Mouse (Mus musculus) liver, postnatal 0 days (tissue): ENCODE results near the gene Prm2. TPM values are rescaled to one million over a fixed set of nuclear protein-coding genes. Genes with fewer than 3 reads are reported as not detected.

Source experiments
- ATAC-seq: fragments of 200-750 bp; cut with Nextera tagmentation; 2 replicates; pipeline ENCODE4 v1.8.0; 2017; ENCODE audit warnings: mild to moderate bottlenecking, moderate library complexity
- DNase-seq: peaks from one replicate; pipeline ENCODE4 v3.0.0-alpha.2; 2016
- H3K27ac ChIP-seq: fragments of 300-500 bp; sonication (generic); 2 replicates; pipeline ENCODE4 v1.5.1; 2014; ENCODE audit warnings: antibody characterized with exemption, moderate library complexity, mild to moderate bottlenecking, low read depth
- H3K27me3 ChIP-seq: fragments of 300-500 bp; sonication (generic); 2 replicates; pipeline ENCODE4 v1.6.1; 2014; ENCODE audit warnings: low read length, control low read depth, mixed read lengths; ENCODE audit not compliant: insufficient read depth
- H3K36me3 ChIP-seq: fragments of 300-500 bp; sonication (generic); replicated peaks from 2 replicates; pipeline ENCODE4 v1.6.1; 2014; ENCODE audit warnings: mild to moderate bottlenecking, control low read depth, low read length, moderate library complexity, mixed read lengths; ENCODE audit not compliant: insufficient read depth
- H3K4me1 ChIP-seq: fragments of 300-500 bp; sonication (generic); 2 replicates; pipeline ENCODE4 v1.6.1; 2014; ENCODE audit warnings: antibody characterized with exemption, mild to moderate bottlenecking, control low read depth; ENCODE audit not compliant: insufficient read depth
- H3K4me2 ChIP-seq: fragments of 300-500 bp; sonication (generic); 2 replicates; pipeline ENCODE4 v1.6.1; 2014; ENCODE audit warnings: low read depth, mild to moderate bottlenecking, low read length, moderate library complexity, mixed read lengths
- H3K4me3 ChIP-seq: fragments of 300-500 bp; sonication (generic); 2 replicates; pipeline ENCODE4 v1.5.1; 2014; ENCODE audit warnings: low read depth, low read length
- H3K9ac ChIP-seq: fragments of 300-500 bp; sonication (generic); replicated peaks from 2 replicates; pipeline ENCODE4 v1.6.1; 2014; ENCODE audit warnings: mild to moderate bottlenecking, moderate library complexity
- H3K9me3 ChIP-seq: fragments of 300-500 bp; sonication (generic); 2 replicates; pipeline ENCODE4 v1.6.1; 2016; ENCODE audit warnings: mild to moderate bottlenecking, control low read depth, low read length, mixed read lengths
- CTCF ChIP-seq: sonication (generic); IDR thresholded peaks from 2 replicates; pipeline ENCODE4 v1.5.1; 2016; ENCODE audit warnings: antibody characterized with exemption, low read depth
- EP300 ChIP-seq: IDR thresholded peaks from 2 replicates; pipeline ENCODE4 v1.6.1; 2016; ENCODE audit warnings: antibody characterized with exemption, low read depth, mild to moderate bottlenecking
- WGBS: fragments of 180-500 bp; shearing (Covaris S2); extraction: QIAGEN DNeasy Blood & Tissue Kit; methylation state at CpG from one replicate; pipeline ENCODE4 v1.1.7; 2014; ENCODE audit not compliant: insufficient replicate concordance; 5-methylcytosine and 5-hydroxymethylcytosine counted together
- polyA plus RNA-seq: library from polyadenylated mRNA; unstranded; fragments of >200 nt; fragmentation: Nextera tagmentation; extraction: Ambion mirVana; gene quantifications from 2 replicates; pipeline ENCODE4 v1.2.1, GENCODE M21; 2015

Prm2 gene
- polyA plus RNA-seq, 1 experiment from 2014 or later, result not detected

GRCm38 (mm10) chr16:10749824-10750223 lies 46.1 kb downstream of the Prm2 start:
- Histone ChIP-seq H3K9ac (no peak overlapping the region), H3K27ac (no peak overlapping the region), H3K9me3 (no peaks in the 10 kb centered on the region), H3K4me1 (no peaks in the 10 kb centered on the region), H3K4me3 (no peak overlapping the region), H3K4me2 (no peak overlapping the region), H3K27me3 (no peaks in the 10 kb centered on the region), H3K36me3 (no peaks in the 10 kb centered on the region)
- ATAC-seq, result no peak
- 70% methylated on average over 7 of the region's 7 CpGs for whole genome bisulfite sequencing
- no peak for DNase-seq
- no peak for TF ChIP-seq CTCF
- no peak for TF ChIP-seq EP300

GRCm38 (mm10) chr16:10749226-10749625 lies 46.7 kb downstream of the Prm2 start:
- no peak for DNase-seq
- WGBS, result 59% methylated on average over 7 of the region's 7 CpGs
- no peak overlapping the region for H3K9ac ChIP-seq
- H3K4me2 ChIP-seq, result no peak overlapping the region
- no peaks in the 10 kb centered on the region for H3K27me3 ChIP-seq
- no peak for TF ChIP-seq EP300
- no peak for TF ChIP-seq CTCF
- H3K4me1 ChIP-seq, result no peaks in the 10 kb centered on the region
- no peak overlapping the region for H3K4me3 ChIP-seq
- H3K9me3 ChIP-seq, result no peaks in the 10 kb centered on the region
- ATAC-seq, result no peak
- H3K27ac ChIP-seq, result no peak overlapping the region
- H3K36me3 ChIP-seq, result no peaks in the 10 kb centered on the region

Other genes starting within 250 kb of the Prm2 start
- gene Socs1, start 10.6 kb downstream of the Prm2 start, polyA plus RNA-seq, result 1.6 TPM in 2 replicates
- gene Tnp2, start 7.5 kb downstream of the Prm2 start, polyA plus RNA-seq, result not detected in 2 replicates
- gene Prm3, start 5.2 kb downstream of the Prm2 start, polyA plus RNA-seq, result not detected in 2 replicates
- not detected in 2 replicates for gene Prm1, start 9.7 kb upstream of the Prm2 start, polyA plus RNA-seq
- not detected in 2 replicates for gene Gm11172, start 16.8 kb upstream of the Prm2 start, polyA plus RNA-seq
- gene Rmi2, start 38.9 kb upstream of the Prm2 start, polyA plus RNA-seq, result 1.1 TPM in 2 replicates